Mouse (Mus musculus): ENCODE measurements around the gene E2f7.

GRCm38 (mm10) chr10:110811862-110812225 lies 66.6 kb downstream of the E2f7 start:
- TF ChIP-seq CTCF (IDR thresholded peaks at IDR 0.05; ENCODE audit: low read depth) (0 out of 2 replicates have a peak, but pooled peaks have one; percentile 19), EP300 (IDR thresholded peaks at IDR 0.05; ENCODE audit: low read depth) (no peak)
